Mouse (Mus musculus) gastrocnemius, adult 18-20 months (tissue): Measurements from ENCODE around the gene Slamf8. TPM values are rescaled to one million over a fixed set of nuclear protein-coding genes. Genes with fewer than 3 reads are reported as not detected.

Experiments
- DNase-seq: peaks from one replicate; pipeline ENCODE4 v3.0.0; 2021; ENCODE audit warnings: low spot score
- long read RNA-seq, 2 experiments: library from polyadenylated mRNA; stranded (forward); transcript quantifications; one replicate each; pipeline ENCODE4 v2.0.0; 2021
- total RNA-seq, 2 experiments: library from RNA; stranded (reverse); gene quantifications; 2 replicates each; pipeline ENCODE4 v1.2.3; 2021

Slamf8 gene
- under 1 TPM; 0.18 to 0.24 TPM for total RNA-seq
- long read RNA-seq, experiment 1, result 0 reads
- long read RNA-seq, experiment 2, result 0 reads

GRCm38 (mm10) chr1:172590385-172590784 is at the start of gene Slamf8:
TSS of gene Slamf8 (minus strand) at chr1:172590568.
- peak; percentile 27 for DNase-seq

GRCm38 (mm10) chr1:172638781-172639180 is 48.4 kb upstream of the Slamf8 start:
- DNase-seq, result no peak

- DNase-seq, result no peak
Observed at GRCm38 (mm10) chr1:172637801-172638200, 47.4 kb upstream of the Slamf8 start.

- no peak for DNase-seq
Observed at GRCm38 (mm10) chr1:172636266-172636665, 45.9 kb upstream of the Slamf8 start.

- DNase-seq, result no peak
Observed at GRCm38 (mm10) chr1:172635258-172635657, 44.9 kb upstream of the Slamf8 start.

- DNase-seq, result no peak
Observed at GRCm38 (mm10) chr1:172634136-172634535, 43.8 kb upstream of the Slamf8 start.

- DNase-seq, result peak; percentile 99
Observed at GRCm38 (mm10) chr1:172632451-172633326, 42.3 kb upstream of the Slamf8 start, which contains the start of gene Dusp23. TSS of gene Dusp23 (minus strand) at chr1:172632962.

- DNase-seq, result no peak
Observed at GRCm38 (mm10) chr1:172631721-172632120, 41.4 kb upstream of the Slamf8 start.

- no peak for DNase-seq
Observed at GRCm38 (mm10) chr1:172629831-172630230, 39.5 kb upstream of the Slamf8 start.

- no peak for DNase-seq
Observed at GRCm38 (mm10) chr1:172626306-172626705, 35.9 kb upstream of the Slamf8 start.

GRCm38 (mm10) chr1:172624081-172624480 is 33.7 kb upstream of the Slamf8 start:
- DNase-seq, result no peak

- no peak for DNase-seq
Observed at GRCm38 (mm10) chr1:172623599-172623998, 33.2 kb upstream of the Slamf8 start.

GRCm38 (mm10) chr1:172619235-172619634 is 28.9 kb upstream of the Slamf8 start:
- DNase-seq, result peak; percentile 72

- no peak for DNase-seq
Observed at GRCm38 (mm10) chr1:172618141-172618540, 27.8 kb upstream of the Slamf8 start.

GRCm38 (mm10) chr1:172617365-172618076 is 27.2 kb upstream of the Slamf8 start:
- no peak for DNase-seq

- DNase-seq, result no peak
Observed at GRCm38 (mm10) chr1:172616537-172617300, 26.4 kb upstream of the Slamf8 start.

- no peak for DNase-seq
Observed at GRCm38 (mm10) chr1:172615412-172615811, 25.0 kb upstream of the Slamf8 start.

GRCm38 (mm10) chr1:172614654-172615053 is 24.3 kb upstream of the Slamf8 start:
- DNase-seq, result no peak

- DNase-seq, result no peak
Observed at GRCm38 (mm10) chr1:172612745-172613144, 22.4 kb upstream of the Slamf8 start.

- no peak for DNase-seq
Observed at GRCm38 (mm10) chr1:172611304-172611703, 20.9 kb upstream of the Slamf8 start.

- no peak for DNase-seq
Observed at GRCm38 (mm10) chr1:172602326-172602725, 12.0 kb upstream of the Slamf8 start, which contains the start of gene Fcrl6. TSS of gene Fcrl6 (minus strand) at chr1:172602551.

- DNase-seq, result peak; percentile 17
Observed at GRCm38 (mm10) chr1:172594495-172594894, 4.1 kb upstream of the Slamf8 start.
